Mouse (Mus musculus) midbrain, embryonic 12.5 days (tissue): Measurements from ENCODE around the gene Sh2d7. TPM values are rescaled to one million over a fixed set of nuclear protein-coding genes. Genes with fewer than 3 reads are reported as not detected.

Experiments used
- ATAC-seq: fragments of 200-750 bp; cut with Nextera tagmentation; 2 replicates; pipeline ENCODE4 v1.8.0; 2017; ENCODE audit warnings: low read depth, moderate TSS enrichment, moderate library complexity; ENCODE audit not compliant: low FRiP score
- H3K27ac ChIP-seq: fragments of 300-500 bp; sonication (generic); replicated peaks from 2 replicates; pipeline ENCODE4 v1.5.1; 2016; ENCODE audit warnings: mild to moderate bottlenecking
- H3K27me3 ChIP-seq: fragments of 300-500 bp; sonication (generic); 2 replicates; pipeline ENCODE4 v1.6.1; 2016; ENCODE audit warnings: mild to moderate bottlenecking
- H3K36me3 ChIP-seq: fragments of 300-500 bp; sonication (generic); 2 replicates; pipeline ENCODE4 v1.6.1; 2016
- H3K4me1 ChIP-seq: fragments of 300-500 bp; sonication (generic); 2 replicates; pipeline ENCODE4 v1.6.1; 2016
- H3K4me2 ChIP-seq: fragments of 300-500 bp; sonication (generic); replicated peaks from 2 replicates; pipeline ENCODE4 v1.6.1; 2016; ENCODE audit warnings: mild to moderate bottlenecking, moderate library complexity
- H3K4me3 ChIP-seq: fragments of 300-500 bp; sonication (generic); 2 replicates; pipeline ENCODE4 v1.5.1; 2016; ENCODE audit warnings: mild to moderate bottlenecking
- H3K9ac ChIP-seq: fragments of 300-500 bp; sonication (generic); replicated peaks from 2 replicates; pipeline ENCODE4 v1.6.1; 2016; ENCODE audit warnings: mild to moderate bottlenecking, moderate library complexity
- H3K9me3 ChIP-seq: fragments of 300-500 bp; sonication (generic); 2 replicates; pipeline ENCODE4 v1.6.1; 2016; ENCODE audit warnings: mild to moderate bottlenecking
- WGBS: fragments of 180-500 bp; shearing (Covaris S2); methylation state at CpG from one replicate; pipeline ENCODE4 v1.1.7; 2016; 5-methylcytosine and 5-hydroxymethylcytosine counted together
- polyA plus RNA-seq: library from polyadenylated mRNA; unstranded; fragments of >200 nt; fragmentation: Nextera tagmentation; extraction: Ambion mirVana; gene quantifications from 2 replicates; pipeline ENCODE4 v1.2.1, GENCODE M21; 2016

Sh2d7 gene
- polyA plus RNA-seq, 1 experiment from 2014 or later: 0.13 TPM

GRCm38 (mm10) chr9:54527694-54528093, 11.1 kb upstream of the Sh2d7 start:
- no peaks in the 10 kb centered on the region for H3K4me1 ChIP-seq
- H3K27me3 ChIP-seq: no peaks in the 10 kb centered on the region
- no peak overlapping the region for H3K4me2 ChIP-seq
- no peaks in the 10 kb centered on the region for H3K9me3 ChIP-seq
- no peak overlapping the region for H3K4me3 ChIP-seq
- no peak overlapping the region for H3K27ac ChIP-seq
- WGBS: 81% methylated on average over 7 of the region's 7 CpGs
- H3K36me3 ChIP-seq: no peaks in the 10 kb centered on the region
- no peak overlapping the region for H3K9ac ChIP-seq
- no peak for ATAC-seq

- Histone ChIP-seq H3K4me2 (no peak overlapping the region), H3K27ac (no peak overlapping the region), H3K4me1 (peaks cover 11% of the 10 kb centered on the region; the same call in 1 of the 2 replicates), H3K4me3 (no peak overlapping the region), H3K36me3 (no peaks in the 10 kb centered on the region), H3K27me3 (no peaks in the 10 kb centered on the region), H3K9me3 (no peaks in the 10 kb centered on the region), H3K9ac (no peak overlapping the region)
- WGBS: 82% methylated on average over 2 of the region's 2 CpGs
- no peak for ATAC-seq
Measured at GRCm38 (mm10) chr9:54529950-54530349, 8.8 kb upstream of the Sh2d7 start.

GRCm38 (mm10) chr9:54530836-54531235, 7.9 kb upstream of the Sh2d7 start:
- no peak overlapping the region for H3K4me3 ChIP-seq
- no peaks in the 10 kb centered on the region for H3K9me3 ChIP-seq
- H3K27me3 ChIP-seq: no peaks in the 10 kb centered on the region
- 89% methylated on average over 6 of the region's 6 CpGs for WGBS
- H3K9ac ChIP-seq: no peak overlapping the region
- peaks cover 11% of the 10 kb centered on the region; the same call in 1 of the 2 replicates for H3K4me1 ChIP-seq
- no peak for ATAC-seq
- H3K27ac ChIP-seq: no peak overlapping the region
- no peaks in the 10 kb centered on the region for H3K36me3 ChIP-seq
- H3K4me2 ChIP-seq: no peak overlapping the region

GRCm38 (mm10) chr9:54531421-54531820, 7.4 kb upstream of the Sh2d7 start:
- Histone ChIP-seq H3K4me2 (no peak overlapping the region), H3K9me3 (no peaks in the 10 kb centered on the region), H3K27me3 (no peaks in the 10 kb centered on the region), H3K4me1 (peaks cover 14% of the 10 kb centered on the region; the same call in 1 of the 2 replicates), H3K4me3 (no peak overlapping the region), H3K9ac (no peak overlapping the region), H3K36me3 (no peaks in the 10 kb centered on the region), H3K27ac (no peak overlapping the region)
- ATAC-seq: no peak

- Histone ChIP-seq H3K9me3 (no peaks in the 10 kb centered on the region), H3K27ac (no peak overlapping the region), H3K9ac (no peak overlapping the region), H3K4me1 (peaks cover 16% of the 10 kb centered on the region; the same call in 1 of the 2 replicates), H3K4me3 (no peak overlapping the region), H3K36me3 (no peaks in the 10 kb centered on the region), H3K4me2 (no peak overlapping the region), H3K27me3 (no peaks in the 10 kb centered on the region)
- ATAC-seq: no peak
- WGBS: 96% methylated on average over 2 of the region's 2 CpGs
Measured at GRCm38 (mm10) chr9:54532926-54533325, 5.9 kb upstream of the Sh2d7 start.

- H3K4me2 ChIP-seq: no peak overlapping the region
- H3K9me3 ChIP-seq: no peaks in the 10 kb centered on the region
- no peak overlapping the region for H3K9ac ChIP-seq
- H3K27me3 ChIP-seq: no peaks in the 10 kb centered on the region
- no peak overlapping the region for H3K27ac ChIP-seq
- peak; percentile 63 for ATAC-seq
- no peaks in the 10 kb centered on the region for H3K36me3 ChIP-seq
- H3K4me1 ChIP-seq: peaks cover 16% of the 10 kb centered on the region; the same call in 1 of the 2 replicates
- no peak overlapping the region for H3K4me3 ChIP-seq
- 68% methylated on average over 5 of the region's 5 CpGs for WGBS
Measured at GRCm38 (mm10) chr9:54533975-54534374, 4.8 kb upstream of the Sh2d7 start.

- H3K4me2 ChIP-seq: no peak overlapping the region
- ATAC-seq: no peak
- no peak overlapping the region for H3K27ac ChIP-seq
- no peaks in the 10 kb centered on the region for H3K27me3 ChIP-seq
- 82% methylated on average over 7 of the region's 7 CpGs for WGBS
- H3K9ac ChIP-seq: no peak overlapping the region
- no peaks in the 10 kb centered on the region for H3K36me3 ChIP-seq
- H3K4me1 ChIP-seq: peaks cover 16% of the 10 kb centered on the region; the same call in 1 of the 2 replicates
- no peak overlapping the region for H3K4me3 ChIP-seq
- H3K9me3 ChIP-seq: no peaks in the 10 kb centered on the region
Measured at GRCm38 (mm10) chr9:54536236-54536635, 2.5 kb upstream of the Sh2d7 start.

GRCm38 (mm10) chr9:54537030-54537429, 1.8 kb upstream of the Sh2d7 start:
- Histone ChIP-seq H3K4me1 (peaks cover 16% of the 10 kb centered on the region; the same call in 1 of the 2 replicates), H3K4me3 (no peak overlapping the region), H3K9ac (no peak overlapping the region), H3K27ac (no peak overlapping the region), H3K27me3 (no peaks in the 10 kb centered on the region), H3K4me2 (no peak overlapping the region), H3K9me3 (no peaks in the 10 kb centered on the region), H3K36me3 (no peaks in the 10 kb centered on the region)
- no peak for ATAC-seq
- WGBS: 30% methylated on average over 4 of the region's 4 CpGs

GRCm38 (mm10) chr9:54537480-54537879, 1.3 kb upstream of the Sh2d7 start:
- no peaks in the 10 kb centered on the region for H3K9me3 ChIP-seq
- H3K9ac ChIP-seq: no peak overlapping the region
- H3K4me3 ChIP-seq: no peak overlapping the region
- no peak overlapping the region for H3K4me2 ChIP-seq
- WGBS: 85% methylated on average over 3 of the region's 3 CpGs
- no peak overlapping the region for H3K27ac ChIP-seq
- peaks cover 16% of the 10 kb centered on the region; the same call in 1 of the 2 replicates for H3K4me1 ChIP-seq
- ATAC-seq: no peak
- no peaks in the 10 kb centered on the region for H3K36me3 ChIP-seq
- H3K27me3 ChIP-seq: no peaks in the 10 kb centered on the region

GRCm38 (mm10) chr9:54538244-54538643, 540 bp upstream of the Sh2d7 start:
- Histone ChIP-seq H3K9me3 (no peaks in the 10 kb centered on the region), H3K4me2 (no peak overlapping the region), H3K9ac (no peak overlapping the region), H3K27ac (no peak overlapping the region), H3K4me1 (peaks cover 16% of the 10 kb centered on the region; the same call in 1 of the 2 replicates), H3K4me3 (no peak overlapping the region), H3K36me3 (no peaks in the 10 kb centered on the region), H3K27me3 (no peaks in the 10 kb centered on the region)
- 96% methylated on average over 3 of the region's 3 CpGs for WGBS
- ATAC-seq: no peak

- Histone ChIP-seq H3K4me2 (no peak overlapping the region), H3K9ac (no peak overlapping the region), H3K9me3 (no peaks in the 10 kb centered on the region), H3K4me3 (no peak overlapping the region), H3K4me1 (peaks cover 5% of the 10 kb centered on the region; the same call in 1 of the 2 replicates), H3K27ac (no peak overlapping the region), H3K36me3 (no peaks in the 10 kb centered on the region), H3K27me3 (no peaks in the 10 kb centered on the region)
- ATAC-seq: no peak
- 75% methylated on average over 5 of the region's 5 CpGs for WGBS
Measured at GRCm38 (mm10) chr9:54540801-54541200, 2.0 kb downstream of the Sh2d7 start.

GRCm38 (mm10) chr9:54544212-54544953, 5.6 kb downstream of the Sh2d7 start:
- H3K27me3 ChIP-seq: no peaks in the 10 kb centered on the region
- no peak overlapping the region for H3K27ac ChIP-seq
- no peak overlapping the region for H3K4me3 ChIP-seq
- no peak overlapping the region for H3K4me2 ChIP-seq
- H3K9me3 ChIP-seq: no peaks in the 10 kb centered on the region
- no peak for ATAC-seq
- 86% methylated on average over 9 of the region's 9 CpGs for WGBS
- H3K36me3 ChIP-seq: no peaks in the 10 kb centered on the region
- no peaks in the 10 kb centered on the region for H3K4me1 ChIP-seq
- no peak overlapping the region for H3K9ac ChIP-seq

- Histone ChIP-seq H3K9ac (no peak overlapping the region), H3K27me3 (no peaks in the 10 kb centered on the region), H3K9me3 (no peaks in the 10 kb centered on the region), H3K36me3 (no peaks in the 10 kb centered on the region), H3K27ac (no peak overlapping the region), H3K4me2 (no peak overlapping the region), H3K4me3 (no peak overlapping the region), H3K4me1 (no peaks in the 10 kb centered on the region)
- ATAC-seq: no peak
- 92% methylated on average over 4 of the region's 4 CpGs for WGBS
Measured at GRCm38 (mm10) chr9:54544954-54545315, 6.2 kb downstream of the Sh2d7 start.
